Mouse (Mus musculus) heart, postnatal 0 days (tissue): Measurements from ENCODE around the gene Efemp1.

Experiments
- CTCF ChIP-seq: IDR thresholded peaks from 2 replicates; pipeline ENCODE4 v1.5.1; 2016; ENCODE audit warnings: antibody characterized with exemption, control low read depth, low read depth
- EP300 ChIP-seq: IDR thresholded peaks from 2 replicates; pipeline ENCODE4 v1.6.1; 2016; ENCODE audit warnings: antibody characterized with exemption, low read depth

DNA sequence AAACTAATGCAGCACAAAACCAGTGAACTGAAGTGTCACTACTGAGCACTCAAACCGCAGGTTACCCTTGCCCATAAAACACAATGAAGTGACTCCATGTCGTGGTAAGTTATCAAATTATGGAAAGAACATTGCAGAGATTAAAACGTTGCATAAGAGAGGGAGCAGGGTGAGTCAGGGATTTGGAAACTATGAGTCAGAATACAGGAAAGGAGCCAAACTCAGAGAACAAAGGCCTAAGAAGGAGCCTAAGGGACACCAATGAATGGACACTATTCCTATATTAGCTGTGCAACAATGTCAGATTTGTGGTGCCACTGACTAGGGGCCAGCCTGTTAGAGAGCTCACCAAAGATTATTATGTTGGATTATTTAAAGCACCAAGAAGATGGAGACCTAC lies 53.3 kb downstream of the Efemp1 start:
- TF ChIP-seq CTCF (no peak), EP300 (no peak)
